Mouse (Mus musculus) CD4-positive, CD25-positive, alpha-beta regulatory T cell, adult 9 weeks (primary cell): Measurements from ENCODE around the gene Pax9. TPM values are rescaled to one million over a fixed set of nuclear protein-coding genes. Genes with fewer than 3 reads are reported as not detected.

Experiments
- polyA plus RNA-seq: library from polyadenylated mRNA; unstranded; fragments of 100-300 nt; shearing (Covaris generic); gene quantifications from one replicate; pipeline ENCODE4 v1.2.1, GENCODE M21; 2017

The Pax9 gene
- polyA plus RNA-seq = not detected

GRCm38 (mm10) chr12:56691427-56692079, at the start of gene Pax9:
Gene Pax9, plus strand, starts transcription at chr12:56691767.

Other genes with a start within 250 kb of the Pax9 start
- not detected for gene Nkx2-1, start 154.9 kb upstream of the Pax9 start, polyA plus RNA-seq
- gene Nkx2-9, start 78.5 kb upstream of the Pax9 start, polyA plus RNA-seq = not detected